Mouse (Mus musculus) heart, embryonic 14.5 days (tissue): ENCODE results near the gene Gstt3. TPM values are rescaled to one million over a fixed set of nuclear protein-coding genes. Genes with fewer than 3 reads are reported as not detected.

Experiments
- ATAC-seq: fragments of 200-750 bp; cut with Nextera tagmentation; 2 replicates; pipeline ENCODE4 v1.8.0; 2017; ENCODE audit warnings: low read depth, moderate TSS enrichment; ENCODE audit not compliant: insufficient number of reproducible peaks, insufficient read depth, low FRiP score
- H3K27ac ChIP-seq, 2 experiments: fragments of 200-500 bp in 1 of 2; fragments of 300-500 bp in 1 of 2; sonication (generic) in 1 of 2; replicated peaks in 1 of 2; 2 replicates each; pipeline ENCODE4 v1.5.1; 2012 to 2014; ENCODE audit warnings: low read depth in 2 of 2, low read length in 2 of 2, control low read depth in 1 of 2, mild to moderate bottlenecking in 1 of 2, mixed read lengths in 1 of 2; ENCODE audit not compliant: control insufficient read depth in 1 of 2, insufficient read depth in 1 of 2
- H3K27me3 ChIP-seq: fragments of 300-500 bp; sonication (generic); 2 replicates; pipeline ENCODE4 v1.6.1; 2014; ENCODE audit warnings: mild to moderate bottlenecking, low read length, control low read depth; ENCODE audit not compliant: control insufficient read depth, insufficient read depth
- H3K36me3 ChIP-seq: fragments of 300-500 bp; sonication (generic); 2 replicates; pipeline ENCODE4 v1.6.1; 2014; ENCODE audit warnings: mild to moderate bottlenecking, control low read depth, low read length, mixed read lengths; ENCODE audit not compliant: control insufficient read depth, insufficient read depth
- H3K4me1 ChIP-seq, 2 experiments: fragments of 200-500 bp in 1 of 2; fragments of 300-500 bp in 1 of 2; sonication (generic) in 1 of 2; 2 replicates each; pipeline ENCODE4 v1.6.1; 2012 to 2014; ENCODE audit warnings: low read length in 2 of 2, control low read depth in 1 of 2, mixed read lengths in 1 of 2; ENCODE audit not compliant: control insufficient read depth in 2 of 2, insufficient read depth in 2 of 2
- H3K4me2 ChIP-seq: fragments of 300-500 bp; sonication (generic); 2 replicates; pipeline ENCODE4 v1.6.1; 2014; ENCODE audit warnings: mild to moderate bottlenecking, low read length
- H3K4me3 ChIP-seq, 2 experiments: fragments of 200-500 bp in 1 of 2; fragments of 300-500 bp in 1 of 2; sonication (generic) in 1 of 2; 2 replicates each; pipeline ENCODE4 v1.5.1; 2012 to 2014; ENCODE audit warnings: low read length in 2 of 2, mild to moderate bottlenecking in 2 of 2, control low read depth in 1 of 2, low read depth in 1 of 2, moderate library complexity in 1 of 2; ENCODE audit not compliant: control insufficient read depth in 1 of 2, insufficient read depth in 1 of 2
- H3K9ac ChIP-seq: fragments of 300-500 bp; sonication (generic); 2 replicates; pipeline ENCODE4 v1.6.1; 2014; ENCODE audit warnings: mild to moderate bottlenecking, low read length
- H3K9me3 ChIP-seq: fragments of 300-500 bp; sonication (generic); 2 replicates; pipeline ENCODE4 v1.6.1; 2016; ENCODE audit warnings: low read length, control low read depth; ENCODE audit not compliant: control insufficient read depth
- WGBS: fragments of 180-500 bp; shearing (Covaris S2); extraction: QIAGEN DNeasy Blood & Tissue Kit; methylation state at CpG from one replicate; pipeline ENCODE4 v1.1.7; 2014; 5-methylcytosine and 5-hydroxymethylcytosine counted together
- polyA plus RNA-seq: library from polyadenylated mRNA; unstranded; fragments of >200 nt; fragmentation: Nextera tagmentation; extraction: Ambion mirVana; gene quantifications from 2 replicates; pipeline ENCODE4 v1.2.1, GENCODE M21; 2014

Gstt3 gene
- polyA plus RNA-seq, 1 experiment from 2014 or later = 3.2 TPM

- no peak for ATAC-seq
- Histone ChIP-seq H3K9ac (no peak overlapping the region), H3K4me2 (no peak overlapping the region), H3K36me3 (peaks cover 96% of the 10 kb centered on the region), H3K27ac (no peak overlapping the region), H3K27me3 (no peaks in the 10 kb centered on the region), H3K4me1 (no peaks in the 10 kb centered on the region), H3K4me3 (no peak overlapping the region), H3K9me3 (no peaks in the 10 kb centered on the region)
- WGBS = 95% methylated on average over 3 of the region's 3 CpGs
Measured at GRCm38 (mm10) chr10:75740866-75741265, 40.3 kb downstream of the Gstt3 start.

GRCm38 (mm10) chr10:75725449-75725848, 55.8 kb downstream of the Gstt3 start:
- H3K4me2 ChIP-seq = no peak overlapping the region
- H3K4me3 ChIP-seq = no peak overlapping the region
- no peak overlapping the region for H3K9ac ChIP-seq
- ATAC-seq = no peak
- H3K27me3 ChIP-seq = no peaks in the 10 kb centered on the region
- H3K36me3 ChIP-seq = peaks cover 95% of the 10 kb centered on the region
- H3K4me1 ChIP-seq = no peaks in the 10 kb centered on the region
- no peaks in the 10 kb centered on the region for H3K9me3 ChIP-seq
- 91% methylated on average over 7 of the region's 7 CpGs for WGBS
- no peak overlapping the region for H3K27ac ChIP-seq

Other genes starting within 250 kb of the Gstt3 start
- 1.1 and 2.7 TPM in 2 replicates for gene Lrrc75b, start 221.1 kb downstream of the Gstt3 start, polyA plus RNA-seq
- 0.69 and 1.4 TPM in 2 replicates for gene Ggt1, start 219.8 kb downstream of the Gstt3 start, polyA plus RNA-seq
- 7.6 and 8.1 TPM in 2 replicates for gene Ggt5, start 192.1 kb downstream of the Gstt3 start, polyA plus RNA-seq
- gene Susd2, start 137.4 kb downstream of the Gstt3 start, polyA plus RNA-seq = 11.7 and 13.3 TPM in 2 replicates
- 27.0 and 30.8 TPM in 2 replicates for gene Cabin1, start 17.1 kb downstream of the Gstt3 start, polyA plus RNA-seq
- gene Ddt, start 8.0 kb downstream of the Gstt3 start, polyA plus RNA-seq = 35.9 and 37.5 TPM in 2 replicates
- gene Gm20441, start 460 bp downstream of the Gstt3 start, polyA plus RNA-seq = not detected in 2 replicates
- gene Gstt1, start 17.2 kb upstream of the Gstt3 start, polyA plus RNA-seq = 8.6 and 13.5 TPM in 2 replicates
- gene Gstt4, start 41.1 kb upstream of the Gstt3 start, polyA plus RNA-seq = not detected in 2 replicates
- 12.6 and 13.5 TPM in 2 replicates for gene Gstt2, start 56.0 kb upstream of the Gstt3 start, polyA plus RNA-seq
- 2,486 and 2,703 TPM in 2 replicates for gene Mif, start 78.8 kb upstream of the Gstt3 start, polyA plus RNA-seq
- 1.1 and 1.7 TPM in 2 replicates for gene Derl3, start 112.0 kb upstream of the Gstt3 start, polyA plus RNA-seq
- gene Smarcb1, start 140.2 kb upstream of the Gstt3 start, polyA plus RNA-seq = 99.1 and 103 TPM in 2 replicates
- 647 and 682 TPM in 2 replicates for gene Chchd10, start 151.7 kb upstream of the Gstt3 start, polyA plus RNA-seq
- 23.4 and 25.1 TPM in 2 replicates for gene Mmp11, start 155.1 kb upstream of the Gstt3 start, polyA plus RNA-seq
- 0.28 and 0.57 TPM in 2 replicates for gene Gm867, start 159.3 kb upstream of the Gstt3 start, polyA plus RNA-seq
- 0.46 and 0.58 TPM in 2 replicates for gene Vpreb3, start 161.6 kb upstream of the Gstt3 start, polyA plus RNA-seq
- gene Gm5134, start 173.1 kb upstream of the Gstt3 start, polyA plus RNA-seq = not detected in 2 replicates